Mouse (Mus musculus) small intestine, adult 2 months (tissue): ENCODE data around the gene Chtf18. TPM values are rescaled to one million over a fixed set of nuclear protein-coding genes. Genes with fewer than 3 reads are reported as not detected.

Experiments
- H3K27ac ChIP-seq: fragments of 200-500 bp; 2 replicates; pipeline ENCODE4 v1.5.1; 2012; ENCODE audit warnings: low read depth, low read length, control low read depth, inconsistent platforms; ENCODE audit not compliant: insufficient read depth
- H3K27me3 ChIP-seq: fragments of 200-500 bp; 2 replicates; pipeline ENCODE4 v1.6.1; 2012; ENCODE audit warnings: mild to moderate bottlenecking, moderate library complexity, low read length, inconsistent platforms; ENCODE audit not compliant: control insufficient read depth, insufficient read depth
- H3K36me3 ChIP-seq: fragments of 200-500 bp; 2 replicates; pipeline ENCODE4 v1.6.1; 2012; ENCODE audit warnings: mild to moderate bottlenecking, low read length, control low read depth, inconsistent platforms; ENCODE audit not compliant: control insufficient read depth, insufficient read depth
- H3K4me1 ChIP-seq: fragments of 200-500 bp; 2 replicates; pipeline ENCODE4 v1.6.1; 2012; ENCODE audit warnings: low read length, inconsistent platforms, mixed read lengths; ENCODE audit not compliant: control insufficient read depth, insufficient read depth, insufficient read length
- H3K4me3 ChIP-seq: fragments of 200-500 bp; 2 replicates; pipeline ENCODE4 v1.5.1; 2012; ENCODE audit warnings: low read depth, mild to moderate bottlenecking, control low read depth, inconsistent platforms, low read length, moderate library complexity
- CTCF ChIP-seq: fragments of 200-500 bp; IDR thresholded peaks from 2 replicates; pipeline ENCODE4 v1.5.1; 2012; ENCODE audit warnings: low read depth, mild to moderate bottlenecking, control low read depth, inconsistent platforms, low read length, moderate library complexity, mixed read lengths; ENCODE audit not compliant: insufficient replicate concordance, insufficient read length; ENCODE audit errors: extremely low read depth
- POLR2A ChIP-seq: fragments of 200-500 bp; IDR thresholded peaks from 2 replicates; pipeline ENCODE4 v1.6.1; 2012; ENCODE audit warnings: low read depth, mild to moderate bottlenecking, control low read depth, inconsistent platforms, low read length, moderate library complexity
- WGBS: fragments of 180-500 bp; shearing (Covaris S2); methylation state at CpG from one replicate; pipeline ENCODE4 v1.1.7; 2018; 5-methylcytosine and 5-hydroxymethylcytosine counted together
- polyA plus RNA-seq: library from polyadenylated mRNA; depleted of rRNA; stranded (reverse); fragments of >200 nt; gene quantifications from 2 replicates; pipeline ENCODE4 v1.2.3, GENCODE M21; 2012

Gene Chtf18
- polyA plus RNA-seq, 1 experiment, result 15.2 TPM

DNA sequence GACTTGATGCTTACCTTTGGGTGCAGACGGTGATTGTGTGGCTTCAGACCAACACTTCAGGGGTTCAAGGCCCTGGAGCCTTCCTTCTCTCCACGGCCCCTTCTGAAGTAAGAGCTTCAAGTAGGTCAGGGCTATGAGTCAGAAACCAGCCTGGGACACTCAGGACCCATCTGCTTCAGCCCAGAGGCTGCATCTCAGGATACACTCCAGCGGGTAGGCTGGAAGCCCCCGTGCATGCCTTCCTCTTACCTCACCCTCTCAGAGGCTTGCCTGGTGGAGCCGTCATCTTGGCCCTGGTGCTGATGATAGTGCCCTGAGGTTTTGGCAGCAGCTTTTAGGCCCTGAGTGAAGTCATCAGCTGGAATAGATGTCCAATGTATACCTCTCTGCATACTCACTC lies 8.0 kb upstream of the Chtf18 start:
- no peaks in the 10 kb centered on the region for H3K36me3 ChIP-seq
- H3K27me3 ChIP-seq, result no peaks in the 10 kb centered on the region
- no peak overlapping the region for H3K27ac ChIP-seq
- TF ChIP-seq CTCF (no peak), POLR2A (no peak)
- WGBS, result 92% methylated on average over 5 of the region's 5 CpGs
- H3K4me1 ChIP-seq, result no peaks in the 10 kb centered on the region
- no peak overlapping the region for H3K4me3 ChIP-seq

DNA sequence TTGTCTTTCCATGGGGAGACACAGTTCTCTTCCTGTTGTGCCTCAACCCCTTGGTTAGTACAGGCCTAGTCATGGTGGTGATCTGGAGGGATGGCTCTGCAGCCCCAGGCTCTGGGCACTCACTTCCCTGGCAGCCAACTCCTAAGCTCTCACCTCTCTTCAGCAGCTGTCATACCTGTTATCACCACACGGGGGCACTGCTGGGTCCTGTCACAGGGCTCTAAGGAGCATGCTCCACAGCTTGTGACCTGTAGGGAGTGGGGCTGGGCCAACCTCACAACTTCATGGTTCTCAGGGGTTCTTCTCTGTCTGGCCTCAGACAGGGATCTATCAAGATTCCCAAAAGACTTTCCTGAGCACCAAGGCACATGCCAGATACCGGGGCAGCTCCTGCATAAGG lies 4.9 kb upstream of the Chtf18 start:
- Histone ChIP-seq H3K4me1 (peaks cover 8% of the 10 kb centered on the region), H3K4me3 (no peak overlapping the region), H3K27ac (no peak overlapping the region), H3K27me3 (no peaks in the 10 kb centered on the region), H3K36me3 (no peaks in the 10 kb centered on the region)
- TF ChIP-seq CTCF, result peak; percentile 91
- no peak; the same call in 1 of the 2 replicates for TF ChIP-seq POLR2A
- 16% methylated on average over 2 of the region's 2 CpGs for WGBS

DNA sequence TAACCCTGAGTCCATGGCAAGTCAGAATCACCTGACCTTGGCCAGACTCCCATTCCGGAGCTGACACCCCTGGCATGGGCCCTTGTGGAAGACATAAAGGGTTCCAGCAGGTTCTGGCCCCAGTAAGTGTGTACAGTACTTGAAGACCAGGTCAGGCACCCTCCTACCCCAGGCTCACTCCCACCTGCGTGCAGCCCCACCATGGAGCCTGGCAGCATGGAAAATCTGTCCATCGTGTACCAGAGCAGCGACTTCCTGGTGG lies 721 bp upstream of the Chtf18 start:
- Histone ChIP-seq H3K36me3 (no peaks in the 10 kb centered on the region), H3K4me1 (peaks cover 15% of the 10 kb centered on the region), H3K27ac (no peak overlapping the region), H3K4me3 (peak overlapping the region; percentile 61), H3K27me3 (no peaks in the 10 kb centered on the region)
- no peak for TF ChIP-seq CTCF
- TF ChIP-seq POLR2A, result no peak
- 11% methylated on average over 4 of the region's 4 CpGs for WGBS

DNA sequence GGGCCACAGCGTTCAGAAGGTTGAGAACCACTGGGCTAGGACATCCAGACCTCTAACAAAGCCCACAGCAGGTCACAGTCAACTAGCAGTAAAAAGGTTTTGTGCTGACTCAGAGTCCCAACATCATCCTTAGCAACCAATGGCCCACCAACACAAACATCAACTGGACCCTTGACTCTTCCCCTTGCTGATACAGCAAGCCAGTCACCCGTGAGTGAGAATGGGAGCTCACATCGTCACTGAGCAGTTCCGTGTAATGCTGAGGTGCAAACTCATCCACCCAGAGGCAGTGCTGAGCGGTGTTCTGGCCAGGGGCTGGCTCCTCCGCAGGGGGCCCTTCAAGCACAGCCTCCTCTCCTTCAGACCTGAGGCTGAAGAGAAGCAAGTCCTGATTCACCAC lies 2.0 kb downstream of the Chtf18 start:
- Histone ChIP-seq H3K36me3 (no peaks in the 10 kb centered on the region), H3K27me3 (no peaks in the 10 kb centered on the region), H3K4me1 (peaks cover 15% of the 10 kb centered on the region), H3K27ac (no peak overlapping the region), H3K4me3 (no peak overlapping the region)
- TF ChIP-seq POLR2A (no peak), CTCF (no peak)
- 86% methylated on average over 6 of the region's 6 CpGs for WGBS

- peaks cover 15% of the 10 kb centered on the region for H3K4me1 ChIP-seq
- TF ChIP-seq POLR2A, result no peak
- no peak for TF ChIP-seq CTCF
- no peaks in the 10 kb centered on the region for H3K27me3 ChIP-seq
- 85% methylated on average over 7 of the region's 7 CpGs for WGBS
- H3K36me3 ChIP-seq, result no peaks in the 10 kb centered on the region
- no peak overlapping the region for H3K4me3 ChIP-seq
- H3K27ac ChIP-seq, result no peak overlapping the region
Measured at GRCm38 (mm10) chr17:25723919-25724318, 3.3 kb downstream of the Chtf18 start.

DNA sequence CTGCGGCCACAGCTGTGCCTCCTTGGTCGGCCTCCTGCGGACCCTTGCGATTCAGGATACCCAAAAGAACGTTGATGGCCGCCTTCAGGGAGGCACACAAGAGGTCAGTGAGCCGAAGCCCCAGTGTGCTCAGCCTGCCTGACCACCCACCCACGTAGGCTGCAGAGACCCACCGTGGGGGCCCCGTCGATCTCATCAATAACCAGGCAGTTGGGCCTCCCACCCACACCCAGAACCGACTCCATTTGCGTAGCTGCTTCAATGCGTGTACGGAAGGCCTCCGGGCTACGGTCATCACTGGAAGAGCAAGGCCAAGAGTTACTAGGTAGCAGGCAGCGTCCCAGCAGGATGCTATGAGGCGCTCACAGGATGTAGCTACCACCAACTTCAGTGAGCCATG lies 3.7 kb downstream of the Chtf18 start:
- H3K36me3 ChIP-seq, result no peaks in the 10 kb centered on the region
- H3K4me1 ChIP-seq, result peaks cover 15% of the 10 kb centered on the region
- H3K27ac ChIP-seq, result no peak overlapping the region
- H3K4me3 ChIP-seq, result no peak overlapping the region
- 98% methylated on average over 19 of the region's 19 CpGs for WGBS
- H3K27me3 ChIP-seq, result no peaks in the 10 kb centered on the region
- TF ChIP-seq CTCF (no peak), POLR2A (no peak)

- WGBS, result 96% methylated on average over 5 of the region's 5 CpGs
- Histone ChIP-seq H3K36me3 (no peaks in the 10 kb centered on the region), H3K4me3 (no peak overlapping the region), H3K27me3 (0 out of 2 replicates have a peak, but pooled peaks cover 4% of the 10 kb centered on the region), H3K4me1 (peaks cover 7% of the 10 kb centered on the region; the same call in 1 of the 2 replicates), H3K27ac (no peak overlapping the region)
- TF ChIP-seq POLR2A (no peak), CTCF (no peak)
Measured at GRCm38 (mm10) chr17:25721476-25721875, 5.7 kb downstream of the Chtf18 start.

DNA sequence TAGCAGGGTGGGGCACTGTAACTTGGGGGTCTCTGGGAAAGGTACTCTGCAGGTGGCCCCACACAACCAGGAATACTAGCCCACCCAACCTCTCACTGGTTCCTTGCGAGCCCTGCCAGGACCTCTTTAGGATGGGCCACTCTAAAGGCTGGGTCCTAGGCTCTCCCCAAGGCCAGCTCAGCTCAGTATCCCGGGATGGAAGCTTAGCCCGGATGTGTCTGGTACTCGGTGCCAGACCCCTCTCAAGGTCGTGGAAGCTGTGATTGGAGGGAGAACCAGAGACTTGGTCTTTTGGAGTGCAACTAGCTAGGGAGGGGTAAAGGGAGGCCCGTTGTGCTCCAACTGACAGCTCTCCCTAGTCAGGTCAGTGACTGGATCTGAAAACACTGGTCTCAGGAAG lies 9.5 kb downstream of the Chtf18 start:
- Histone ChIP-seq H3K4me1 (peaks cover 6% of the 10 kb centered on the region; the same call in 1 of the 2 replicates), H3K36me3 (no peaks in the 10 kb centered on the region), H3K27ac (no peak overlapping the region), H3K4me3 (no peak overlapping the region), H3K27me3 (peaks cover 6% of the 10 kb centered on the region; the same call in 1 of the 2 replicates)
- TF ChIP-seq POLR2A (no peak), CTCF (no peak)
- 11% methylated on average over 6 of the region's 6 CpGs for WGBS
